Mouse (Mus musculus) granulocyte monocyte progenitor cell, adult 5-6 weeks (primary cell): Measurements from ENCODE around the gene Krt15. TPM values are rescaled to one million over a fixed set of nuclear protein-coding genes. Genes with fewer than 3 reads are reported as not detected.

ENCODE experiments used
- ATAC-seq: replicated peaks from 2 replicates; pipeline ENCODE4 v1.8.0; 2016; ENCODE audit warnings: mild to moderate bottlenecking, moderate TSS enrichment, inconsistent platforms; ENCODE audit not compliant: poor library complexity, severe bottlenecking
- total RNA-seq, 2 experiments: library from RNA; stranded (forward) in 1 of 2; stranded (reverse) in 1 of 2; fragments of 200-712, 200-1000 nt in 1 of 2; fragments of >200 nt in 1 of 2; fragmentation: Nextera tagmentation in 1 of 2; gene quantifications; 2 replicates each; pipeline ENCODE4 v1.2.3; 2014 to 2017

Krt15 gene
- total RNA-seq, 2 experiments from 2014 or later: not detected

DNA sequence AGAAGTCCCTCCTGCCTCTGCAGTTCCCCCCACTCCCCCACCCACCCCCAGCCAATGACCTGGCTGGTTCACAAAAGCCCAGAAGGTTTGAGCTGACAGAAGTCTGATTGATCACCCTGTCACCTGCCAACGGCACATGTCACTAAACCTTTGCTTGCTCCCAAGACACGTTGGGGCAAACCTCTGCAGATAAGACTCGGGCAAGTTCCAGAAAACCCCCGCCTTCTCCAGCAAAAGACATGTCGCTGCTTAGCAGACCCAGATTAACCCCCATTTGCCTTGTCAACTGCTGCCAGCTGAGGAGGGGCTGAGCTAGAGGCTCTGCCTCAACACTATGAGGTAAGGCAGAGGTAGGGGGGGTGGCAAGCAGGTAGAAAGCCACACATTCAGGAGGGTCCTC is 831 bp upstream of the Krt15 start:
- ATAC-seq: no peak

DNA sequence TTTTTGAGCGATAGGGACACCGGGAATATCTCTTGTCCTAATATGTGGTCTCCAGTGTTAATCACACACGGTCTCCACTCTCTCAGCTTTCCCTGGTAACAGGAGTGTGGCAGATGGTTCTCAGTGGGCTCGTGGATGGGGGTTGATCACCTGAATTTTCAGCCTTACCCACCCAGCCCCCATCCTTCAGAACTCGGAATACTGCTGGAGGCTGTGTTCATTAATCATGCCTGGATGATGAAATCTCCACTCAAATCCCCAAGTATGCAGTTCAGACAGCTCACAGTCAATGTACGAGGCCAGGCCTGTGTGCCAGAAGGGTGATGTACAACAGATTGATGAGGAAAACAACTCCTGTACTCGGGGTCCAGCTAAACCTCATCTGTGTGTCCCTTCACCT is 10.8 kb downstream of the Krt15 start:
- no peak for ATAC-seq

DNA sequence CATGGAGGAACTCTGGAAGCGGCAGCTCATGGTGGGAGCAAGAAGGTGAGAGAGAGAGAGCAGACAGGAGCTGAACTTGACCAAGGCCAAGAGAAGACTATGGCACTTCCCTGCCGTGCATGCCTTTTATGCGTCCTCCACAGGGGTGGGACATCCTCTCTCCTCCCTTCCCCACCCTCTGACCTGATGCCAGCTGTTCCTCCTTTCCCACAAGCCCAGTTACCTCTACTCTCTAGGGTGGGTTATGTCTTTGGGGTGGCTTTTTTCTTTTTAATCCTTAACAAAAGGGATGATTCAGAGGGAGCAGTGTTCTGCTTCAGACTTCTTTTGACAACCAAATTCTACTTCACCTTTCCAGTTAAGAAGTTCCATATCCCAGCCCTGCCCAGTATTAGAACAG is 14.3 kb downstream of the Krt15 start, which contains the start of gene Krt13:
Gene Krt13 (minus strand): TSS at position 101 of the 400 bp plus-strand sequence.
- no peak for ATAC-seq

DNA sequence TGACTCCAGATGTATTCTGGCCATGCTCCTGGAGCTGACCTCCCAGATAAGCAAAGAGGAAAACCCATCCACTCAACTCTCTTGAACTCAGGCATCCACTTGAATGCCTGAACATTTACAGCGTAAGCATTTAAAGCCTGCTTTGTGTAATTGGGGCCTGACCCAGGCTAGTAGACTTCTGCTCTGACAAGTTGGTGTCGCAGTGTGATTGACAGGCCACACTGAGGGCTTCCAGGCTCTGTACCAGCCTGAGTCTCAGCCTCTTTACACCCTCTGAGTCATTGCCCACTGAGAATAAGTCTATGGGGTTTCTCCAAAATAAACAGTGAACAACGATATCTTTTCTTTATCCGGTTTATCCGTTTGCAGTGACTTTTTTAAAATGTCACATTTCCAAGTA is 15.4 kb downstream of the Krt15 start:
- no peak for ATAC-seq

DNA sequence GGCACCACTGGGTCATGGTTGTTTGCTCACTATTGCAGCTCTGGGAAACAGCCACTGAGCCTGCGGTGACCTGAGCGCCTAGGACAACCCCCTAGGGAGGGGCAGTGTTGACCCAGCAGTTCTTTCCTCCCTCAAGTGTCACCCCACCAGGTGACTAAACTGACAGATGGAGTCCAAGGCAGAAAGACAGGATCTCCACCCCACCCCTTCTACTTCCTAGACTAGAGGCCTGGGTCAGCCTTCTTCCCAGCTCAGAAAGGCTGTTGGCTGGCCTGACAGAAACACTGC is 22.0 kb downstream of the Krt15 start:
- ATAC-seq: no peak

DNA sequence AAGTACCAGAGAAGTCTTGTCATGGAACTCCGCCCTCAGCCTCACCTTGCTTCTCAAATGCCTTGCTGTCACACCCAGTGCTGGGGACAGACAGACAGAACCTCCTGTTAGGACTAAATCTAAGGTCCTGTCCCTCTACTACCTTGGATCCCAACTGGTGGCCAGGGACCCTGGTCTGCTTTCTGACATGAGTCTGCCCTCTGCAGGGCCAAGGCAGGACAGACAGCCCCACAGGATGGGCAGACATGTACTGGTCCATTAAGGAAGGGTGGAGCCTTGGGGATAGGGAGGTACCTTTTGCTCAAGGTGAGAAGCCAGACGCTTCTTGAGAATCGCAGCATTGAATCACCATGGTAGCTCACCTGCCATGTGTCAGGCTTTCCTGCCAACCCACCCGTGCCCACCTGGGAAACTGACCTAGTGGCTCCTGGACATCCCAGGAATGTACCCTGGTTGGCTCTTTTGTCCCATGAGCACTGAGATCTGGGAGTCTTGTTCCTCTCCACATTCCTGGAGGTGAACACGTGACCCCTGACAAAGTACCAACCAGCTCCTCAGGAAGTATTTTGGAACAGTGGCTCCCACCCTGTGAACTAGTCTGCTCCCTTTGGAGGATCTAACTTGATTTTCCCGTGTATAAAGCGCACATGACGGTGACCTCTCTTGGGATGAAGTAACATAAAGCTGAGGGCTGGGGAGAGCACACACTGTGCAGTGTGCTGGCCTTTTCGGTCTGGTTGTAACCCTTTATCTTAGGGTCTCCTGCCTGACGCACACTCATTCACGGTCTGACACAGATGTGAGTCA is 22.6 kb downstream of the Krt15 start:
- no peak for ATAC-seq

DNA sequence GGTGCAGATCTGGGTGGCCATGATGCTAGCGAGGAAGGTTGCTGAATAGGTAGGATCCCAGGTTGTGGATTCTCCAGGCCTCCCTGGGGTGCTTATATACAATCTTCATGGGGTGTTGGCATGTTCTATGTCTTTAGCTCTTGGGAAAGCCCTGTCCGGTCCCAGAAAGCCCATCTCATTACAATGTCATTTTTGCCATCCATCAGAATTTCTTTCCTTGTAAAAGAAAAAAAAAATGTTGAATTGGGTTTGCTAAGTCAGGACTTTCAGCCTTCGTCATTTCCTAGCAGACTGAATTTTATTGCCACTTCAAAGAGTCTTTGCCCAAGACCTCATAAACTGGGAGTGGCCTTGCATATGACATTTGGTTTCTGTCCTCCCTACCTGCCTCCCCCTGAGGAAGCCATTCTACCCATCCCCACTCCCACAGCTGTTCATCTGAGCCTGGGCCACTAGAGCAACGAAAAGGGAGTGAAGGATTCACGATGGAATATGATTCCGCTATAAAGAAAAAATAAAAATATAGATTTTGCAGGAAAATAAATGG is 30.1 kb downstream of the Krt15 start, which contains the start of gene Krt36:
Gene Krt36 (minus strand): TSS at position 51 of the 547 bp plus-strand sequence.
- no peak for ATAC-seq

DNA sequence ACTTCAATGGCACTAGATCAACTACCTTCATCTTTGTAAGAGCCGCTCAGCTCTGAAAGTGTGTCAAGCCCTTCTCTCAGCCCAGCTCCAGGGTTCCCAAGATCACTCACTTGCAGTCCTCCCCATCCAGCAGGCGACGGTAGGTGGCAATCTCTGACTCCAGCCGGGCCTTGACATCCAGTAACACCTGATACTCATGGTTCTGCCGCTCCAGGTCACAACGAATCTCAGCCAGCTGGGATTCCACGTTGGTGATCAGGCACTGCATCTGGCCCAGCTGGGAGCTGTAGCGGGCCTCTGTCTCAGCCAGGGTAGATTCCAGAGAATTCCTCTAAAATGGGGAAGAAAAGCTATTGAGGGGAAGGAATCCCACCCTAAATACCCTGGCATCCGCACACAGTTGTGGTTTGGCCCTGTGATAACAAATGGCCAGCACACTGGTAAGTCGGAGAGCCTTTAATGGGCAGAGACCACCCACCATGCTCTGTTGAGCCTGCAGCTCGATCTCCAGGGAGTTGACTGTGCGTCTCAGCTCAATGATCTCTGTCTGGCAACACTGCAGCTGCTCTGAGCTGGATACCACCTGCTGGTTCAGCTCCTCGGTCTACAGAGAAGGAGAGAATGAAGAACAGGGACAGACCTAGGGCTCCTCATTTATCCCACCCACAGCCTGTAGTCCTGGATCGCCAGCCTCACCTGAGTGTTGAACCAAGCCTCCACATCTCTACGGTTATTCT is 32.9 kb downstream of the Krt15 start:
- no peak for ATAC-seq

DNA sequence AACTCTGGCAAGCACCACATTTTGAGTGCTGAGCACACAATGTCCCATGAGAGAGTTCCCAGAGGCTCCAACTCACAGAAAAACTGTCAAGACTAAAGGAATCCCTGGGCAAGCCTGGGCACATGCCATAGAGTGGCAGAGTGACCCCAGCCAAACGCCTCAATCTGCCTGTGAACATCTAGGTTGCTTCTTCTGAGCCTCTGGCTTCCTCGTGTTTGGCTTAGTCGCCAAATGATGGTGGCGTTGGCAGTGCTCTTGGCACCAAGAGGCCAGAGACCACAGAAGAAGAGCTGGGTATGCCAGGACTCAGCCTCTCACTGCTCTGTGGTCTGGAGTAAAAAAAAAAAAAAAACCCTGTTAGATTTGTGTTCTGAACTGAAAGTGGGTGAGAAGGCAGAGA is 35.3 kb downstream of the Krt15 start:
- ATAC-seq: no peak

DNA sequence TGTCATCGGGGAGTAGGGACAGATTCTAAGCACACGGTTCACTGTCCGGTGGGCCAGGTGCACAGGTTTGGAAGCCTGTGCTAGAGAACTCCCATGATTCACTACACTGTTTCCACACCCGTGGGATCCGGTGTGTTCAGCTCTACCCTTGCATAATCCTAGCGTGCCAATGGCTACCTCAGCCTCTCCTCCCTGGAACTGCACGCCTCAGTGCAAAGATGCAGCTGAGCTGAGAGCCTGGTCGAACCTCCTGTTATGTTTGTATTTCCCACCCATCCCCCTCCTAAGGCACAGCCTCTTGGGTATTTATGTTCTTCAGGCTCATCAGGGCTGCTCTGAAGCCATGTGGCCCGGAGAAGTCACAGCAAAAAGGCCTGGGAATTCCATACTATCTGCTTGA is 37.9 kb downstream of the Krt15 start:
- no peak for ATAC-seq

DNA sequence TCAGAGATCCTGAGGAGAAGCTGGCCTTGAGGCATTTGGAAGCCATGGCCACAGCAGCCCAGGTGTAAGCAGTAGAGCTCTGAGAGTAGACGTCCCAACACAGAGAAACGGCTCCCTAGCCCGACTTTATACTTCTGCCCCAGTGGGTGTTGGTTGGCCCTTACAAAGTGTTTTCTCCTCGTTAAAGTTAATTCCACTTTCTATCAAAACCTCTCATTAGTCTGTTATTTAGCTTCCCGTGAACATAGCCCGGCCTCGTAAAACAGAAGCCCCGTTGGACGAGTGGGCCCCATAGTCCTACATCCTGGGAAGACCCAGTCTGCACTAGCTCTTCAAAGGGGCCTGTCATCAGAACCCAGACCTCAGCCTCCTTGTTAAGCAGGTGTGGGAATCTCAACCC is 39.6 kb downstream of the Krt15 start, which contains the start of gene Krt35:
Gene Krt35 (minus strand): TSS at position 101 of the 400 bp plus-strand sequence.
- ATAC-seq: no peak

DNA sequence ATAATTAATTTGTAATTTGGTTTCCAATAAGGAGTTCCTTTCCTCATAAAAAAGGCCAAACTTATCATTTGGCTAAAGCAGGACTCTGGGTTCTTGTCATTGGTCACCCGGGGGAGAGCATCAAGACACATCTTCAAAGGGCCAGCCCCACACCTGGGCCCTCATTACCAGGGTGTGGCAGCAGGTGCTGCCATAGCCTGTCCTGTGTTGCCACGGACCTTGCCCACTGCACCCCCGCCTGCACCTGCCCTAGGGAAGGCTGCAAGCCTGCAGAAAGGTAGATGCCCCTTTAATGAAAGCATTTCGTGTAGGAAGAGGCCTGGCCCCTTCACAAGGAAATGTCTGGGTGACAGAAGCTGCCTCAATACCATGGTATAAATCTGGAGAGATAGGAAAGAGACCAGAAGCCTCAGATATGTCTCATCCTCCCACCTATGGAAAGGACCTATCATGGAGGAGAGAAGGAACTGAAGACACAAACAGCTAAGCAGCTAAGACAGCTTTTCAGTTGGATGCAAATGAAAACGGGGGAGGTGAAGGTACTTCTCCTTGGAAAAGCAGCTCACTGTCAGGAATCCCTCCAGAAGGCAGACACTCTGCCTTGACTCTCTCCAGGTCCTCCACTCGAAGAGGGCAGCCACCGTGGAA is 47.2 kb downstream of the Krt15 start:
- no peak for ATAC-seq

DNA sequence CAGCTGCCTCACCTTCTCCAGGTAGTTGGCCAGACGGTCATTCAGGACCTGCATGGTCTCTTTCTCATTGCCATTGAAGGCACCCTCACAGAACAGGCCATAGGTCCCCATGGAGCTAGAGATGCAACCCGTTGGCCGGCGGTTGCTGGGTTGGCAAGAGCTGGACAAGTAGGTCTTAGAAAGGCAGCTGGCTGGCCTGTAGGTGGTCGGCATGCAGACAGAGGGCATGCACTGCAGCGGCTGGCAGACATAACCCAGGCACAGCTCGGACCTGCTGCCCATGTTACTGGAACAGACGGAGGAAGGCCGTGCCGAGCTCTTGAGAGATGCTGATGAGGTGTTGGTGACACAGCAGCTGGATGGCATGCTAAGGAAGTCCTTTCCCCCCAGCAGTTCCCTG is 47.9 kb downstream of the Krt15 start, which contains the start of gene Krt32:
Gene Krt32 (minus strand): TSS at position 366 of the 400 bp plus-strand sequence.
- no peak for ATAC-seq

Other genes starting within 250 kb of the Krt15 start
- not detected in 2 replicates for gene Krtap31-1, start 228.0 kb downstream of the Krt15 start, total RNA-seq (2014; fragmentation: Nextera tagmentation)
- gene Krtap31-1, start 228.0 kb downstream of the Krt15 start, total RNA-seq (2017): not detected in 2 replicates
- gene Gm11565, start 221.2 kb downstream of the Krt15 start, total RNA-seq (2014; fragmentation: Nextera tagmentation): not detected in 2 replicates
- gene Gm11565, start 221.2 kb downstream of the Krt15 start, total RNA-seq (2017): not detected in 2 replicates
- gene Krtap31-2, start 199.6 kb downstream of the Krt15 start, total RNA-seq (2014; fragmentation: Nextera tagmentation): not detected in 2 replicates
- gene Krtap31-2, start 199.6 kb downstream of the Krt15 start, total RNA-seq (2017): not detected in 2 replicates
- gene Krtap9-5, start 187.5 kb downstream of the Krt15 start, total RNA-seq (2014; fragmentation: Nextera tagmentation): not detected in 2 replicates
- not detected in 2 replicates for gene Krtap9-5, start 187.5 kb downstream of the Krt15 start, total RNA-seq (2017)
- gene Krtap29-1, start 156.9 kb downstream of the Krt15 start, total RNA-seq (2014; fragmentation: Nextera tagmentation): not detected in 2 replicates
- not detected in 2 replicates for gene Krtap29-1, start 156.9 kb downstream of the Krt15 start, total RNA-seq (2017)
- gene Krtap16-1, start 149.3 kb downstream of the Krt15 start, total RNA-seq (2014; fragmentation: Nextera tagmentation): not detected in 2 replicates
- not detected in 2 replicates for gene Krtap16-1, start 149.3 kb downstream of the Krt15 start, total RNA-seq (2017)
- not detected in 2 replicates for gene Krtap17-1, start 141.9 kb downstream of the Krt15 start, total RNA-seq (2014; fragmentation: Nextera tagmentation)
- not detected in 2 replicates for gene Krtap17-1, start 141.9 kb downstream of the Krt15 start, total RNA-seq (2017)
- gene Krt33a, start 119.7 kb downstream of the Krt15 start, total RNA-seq (2014; fragmentation: Nextera tagmentation): not detected in 2 replicates
- gene Krt33a, start 119.7 kb downstream of the Krt15 start, total RNA-seq (2017): not detected in 2 replicates
- gene Krt33b, start 106.1 kb downstream of the Krt15 start, total RNA-seq (2014; fragmentation: Nextera tagmentation): not detected in 2 replicates
- gene Krt33b, start 106.1 kb downstream of the Krt15 start, total RNA-seq (2017): not detected in 2 replicates
- not detected in 2 replicates for gene Krt34, start 94.4 kb downstream of the Krt15 start, total RNA-seq (2014; fragmentation: Nextera tagmentation)
- not detected in 2 replicates for gene Krt34, start 94.4 kb downstream of the Krt15 start, total RNA-seq (2017)
- not detected in 2 replicates for gene Krt31, start 85.4 kb downstream of the Krt15 start, total RNA-seq (2014; fragmentation: Nextera tagmentation)
- not detected in 2 replicates for gene Krt31, start 85.4 kb downstream of the Krt15 start, total RNA-seq (2017)
- not detected in 2 replicates for gene Krt32, start 47.7 kb downstream of the Krt15 start, total RNA-seq (2014; fragmentation: Nextera tagmentation)
- not detected in 2 replicates for gene Krt32, start 47.7 kb downstream of the Krt15 start, total RNA-seq (2017)
- gene Krt35, start 39.7 kb downstream of the Krt15 start, total RNA-seq (2014; fragmentation: Nextera tagmentation): not detected in 2 replicates
- not detected in 2 replicates for gene Krt35, start 39.7 kb downstream of the Krt15 start, total RNA-seq (2017)
- gene Krt36, start 30.3 kb downstream of the Krt15 start, total RNA-seq (2014; fragmentation: Nextera tagmentation): 0.39 TPM in 1 of 2 replicates, not detected in the other
- gene Krt36, start 30.3 kb downstream of the Krt15 start, total RNA-seq (2017): not detected in 2 replicates
- gene Krt13, start 14.4 kb downstream of the Krt15 start, total RNA-seq (2014; fragmentation: Nextera tagmentation): not detected in 2 replicates
- not detected in 2 replicates for gene Krt13, start 14.4 kb downstream of the Krt15 start, total RNA-seq (2017)
- not detected in 2 replicates for gene Krt19, start 12.7 kb upstream of the Krt15 start, total RNA-seq (2014; fragmentation: Nextera tagmentation)
- gene Krt19, start 12.7 kb upstream of the Krt15 start, total RNA-seq (2017): not detected in 2 replicates
- gene Krt9, start 57.3 kb upstream of the Krt15 start, total RNA-seq (2014; fragmentation: Nextera tagmentation): not detected in 2 replicates
- not detected in 2 replicates for gene Krt9, start 57.3 kb upstream of the Krt15 start, total RNA-seq (2017)
- gene Krt14, start 71.6 kb upstream of the Krt15 start, total RNA-seq (2014; fragmentation: Nextera tagmentation): not detected in 2 replicates
- not detected in 2 replicates for gene Krt14, start 71.6 kb upstream of the Krt15 start, total RNA-seq (2017)
- gene Krt16, start 113.0 kb upstream of the Krt15 start, total RNA-seq (2014; fragmentation: Nextera tagmentation): not detected in 2 replicates
- gene Krt16, start 113.0 kb upstream of the Krt15 start, total RNA-seq (2017): not detected in 2 replicates
- gene Krt17, start 125.1 kb upstream of the Krt15 start, total RNA-seq (2014; fragmentation: Nextera tagmentation): not detected in 2 replicates
- not detected in 2 replicates for gene Krt17, start 125.1 kb upstream of the Krt15 start, total RNA-seq (2017)
- gene Krt42, start 133.9 kb upstream of the Krt15 start, total RNA-seq (2014; fragmentation: Nextera tagmentation): not detected in 2 replicates
- not detected in 2 replicates for gene Krt42, start 133.9 kb upstream of the Krt15 start, total RNA-seq (2017)
- 716 and 727 TPM in 2 replicates for gene Eif1, start 184.0 kb upstream of the Krt15 start, total RNA-seq (2014; fragmentation: Nextera tagmentation)
- 109 and 139 TPM in 2 replicates for gene Eif1, start 184.0 kb upstream of the Krt15 start, total RNA-seq (2017)
- gene Gast, start 198.5 kb upstream of the Krt15 start, total RNA-seq (2014; fragmentation: Nextera tagmentation): not detected in 2 replicates
- gene Gast, start 198.5 kb upstream of the Krt15 start, total RNA-seq (2017): not detected in 2 replicates
- not detected in 2 replicates for gene Hap1, start 220.2 kb upstream of the Krt15 start, total RNA-seq (2014; fragmentation: Nextera tagmentation)
- gene Hap1, start 220.2 kb upstream of the Krt15 start, total RNA-seq (2017): not detected in 2 replicates